Mouse (Mus musculus) forebrain, embryonic 11.5 days (tissue): ENCODE measurements at regions not wholly inside any gene's neighbourhood (a gene's known extent, or its start where the extent isn't known, plus 50 kb on each side); places are given as distances from the start of the nearest gene placed in this dataset.

ENCODE experiments used
- ATAC-seq: fragments of 200-750 bp; cut with Nextera tagmentation; replicated peaks from 2 replicates; pipeline ENCODE4 v1.8.0; 2017; ENCODE audit warnings: moderate TSS enrichment; ENCODE audit not compliant: low FRiP score
- DNase-seq: peaks from one replicate; pipeline ENCODE4 v3.0.0-alpha.2; 2017; ENCODE audit warnings: low spot score
- H3K27ac ChIP-seq: fragments of 300-500 bp; sonication (generic); 2 replicates; pipeline ENCODE4 v1.5.1; 2014; ENCODE audit warnings: low read depth, low read length
- H3K27me3 ChIP-seq: fragments of 300-500 bp; sonication (generic); 2 replicates; pipeline ENCODE4 v1.6.1; 2014; ENCODE audit warnings: mild to moderate bottlenecking, low read length, mixed read lengths; ENCODE audit not compliant: control insufficient read depth, insufficient read depth
- H3K36me3 ChIP-seq: fragments of 300-500 bp; sonication (generic); 2 replicates; pipeline ENCODE4 v1.6.1; 2014; ENCODE audit warnings: mild to moderate bottlenecking, low read length, moderate library complexity, mixed read lengths; ENCODE audit not compliant: control insufficient read depth, insufficient read depth
- H3K4me1 ChIP-seq: fragments of 300-500 bp; sonication (generic); replicated peaks from 2 replicates; pipeline ENCODE4 v1.6.1; 2014; ENCODE audit warnings: low read length, mixed read lengths; ENCODE audit not compliant: control insufficient read depth, insufficient read depth
- H3K4me2 ChIP-seq: fragments of 300-500 bp; sonication (generic); 2 replicates; pipeline ENCODE4 v1.6.1; 2014; ENCODE audit warnings: low read depth, mild to moderate bottlenecking, low read length, moderate library complexity, mixed read lengths; ENCODE audit not compliant: severe bottlenecking
- H3K4me3 ChIP-seq: fragments of 300-500 bp; sonication (generic); 2 replicates; pipeline ENCODE4 v1.5.1; 2014; ENCODE audit warnings: low read depth, low read length
- H3K9ac ChIP-seq: fragments of 300-500 bp; sonication (generic); 2 replicates; pipeline ENCODE4 v1.6.1; 2014; ENCODE audit warnings: low read length
- H3K9me3 ChIP-seq: fragments of 300-500 bp; sonication (generic); 2 replicates; pipeline ENCODE4 v1.6.1; 2016; ENCODE audit warnings: low read length, mixed read lengths; ENCODE audit not compliant: control insufficient read depth
- WGBS: fragments of 180-500 bp; shearing (Covaris S2); extraction: QIAGEN DNeasy Blood & Tissue Kit; methylation state at CpG from one replicate; pipeline ENCODE4 v1.1.7; 2014; 5-methylcytosine and 5-hydroxymethylcytosine counted together

GRCm38 (mm10) chr1:57323118-57323517 lies 54.3 kb upstream of the 1700066M21Rik start:
- H3K36me3 ChIP-seq: no peaks in the 10 kb centered on the region
- ATAC-seq (no peak), DNase-seq (no peak)
- 78% methylated on average over 2 of the region's 2 CpGs for WGBS
- no peaks in the 10 kb centered on the region for H3K27me3 ChIP-seq
- no peak overlapping the region for H3K9ac ChIP-seq
- H3K4me3 ChIP-seq: no peak overlapping the region
- no peak overlapping the region for H3K27ac ChIP-seq
- H3K9me3 ChIP-seq: no peaks in the 10 kb centered on the region
- no peak overlapping the region for H3K4me2 ChIP-seq
- H3K4me1 ChIP-seq: no peaks in the 10 kb centered on the region

GRCm38 (mm10) chr1:57325585-57326165 lies 51.7 kb upstream of the 1700066M21Rik start:
- no peak overlapping the region for H3K4me2 ChIP-seq
- H3K36me3 ChIP-seq: no peaks in the 10 kb centered on the region
- no peak for ATAC-seq
- H3K9me3 ChIP-seq: no peaks in the 10 kb centered on the region
- DNase-seq: no peak
- no peak overlapping the region for H3K4me3 ChIP-seq
- no peak overlapping the region for H3K9ac ChIP-seq
- no peak overlapping the region for H3K27ac ChIP-seq
- no peaks in the 10 kb centered on the region for H3K4me1 ChIP-seq
- WGBS: 50% methylated on average over 6 of the region's 6 CpGs
- no peaks in the 10 kb centered on the region for H3K27me3 ChIP-seq
